Mouse (Mus musculus): ENCODE measurements at regions not wholly inside any gene's neighbourhood (a gene's known extent, or its start where the extent isn't known, plus 50 kb on each side); places are given as distances from the start of the nearest gene placed in this dataset.

DNA sequence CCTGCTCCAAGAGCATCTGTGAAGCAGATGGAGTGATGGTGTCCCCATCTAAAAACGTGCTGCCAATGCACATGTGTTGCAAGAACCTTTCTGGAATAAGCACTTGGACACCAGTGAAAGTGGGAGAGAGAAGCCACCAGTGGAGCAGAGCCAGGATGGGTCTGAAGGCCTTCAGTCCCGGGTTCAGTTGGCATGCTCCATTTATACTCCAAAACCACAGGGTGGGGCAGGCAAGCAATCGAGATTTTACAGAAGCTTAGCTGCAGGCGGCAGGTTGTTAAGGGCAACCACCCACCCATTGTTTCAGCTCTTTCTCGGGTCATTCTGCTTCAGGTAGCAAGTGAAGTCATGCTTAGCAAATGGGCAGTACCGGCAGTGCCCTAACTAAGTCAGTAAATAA, 51.8 kb upstream of the Sv2b start:
- in situ Hi-C loops (cut with MboI, MseI) = no loop called here

DNA sequence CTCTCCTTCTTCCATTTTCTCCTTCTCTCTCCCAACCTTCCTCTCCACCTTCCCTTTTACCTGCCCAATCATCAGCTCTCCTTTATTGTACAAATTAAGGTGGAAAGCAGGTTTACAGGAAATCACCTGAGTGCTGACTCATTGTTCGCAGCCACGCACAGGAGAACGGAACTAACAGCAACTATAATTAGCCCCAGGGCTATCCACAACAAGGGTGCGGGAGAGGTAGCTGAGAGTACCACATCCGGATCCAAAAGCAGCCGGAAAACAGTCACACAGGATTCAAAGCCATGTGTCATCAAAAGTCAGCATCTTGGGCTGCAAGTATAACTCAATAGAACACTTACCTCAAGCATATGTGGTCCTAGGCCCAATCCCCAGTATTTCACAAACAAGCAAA, 53.5 kb upstream of the Sv2b start:
- in situ Hi-C loops (cut with MboI, MseI) = no loop called here

DNA sequence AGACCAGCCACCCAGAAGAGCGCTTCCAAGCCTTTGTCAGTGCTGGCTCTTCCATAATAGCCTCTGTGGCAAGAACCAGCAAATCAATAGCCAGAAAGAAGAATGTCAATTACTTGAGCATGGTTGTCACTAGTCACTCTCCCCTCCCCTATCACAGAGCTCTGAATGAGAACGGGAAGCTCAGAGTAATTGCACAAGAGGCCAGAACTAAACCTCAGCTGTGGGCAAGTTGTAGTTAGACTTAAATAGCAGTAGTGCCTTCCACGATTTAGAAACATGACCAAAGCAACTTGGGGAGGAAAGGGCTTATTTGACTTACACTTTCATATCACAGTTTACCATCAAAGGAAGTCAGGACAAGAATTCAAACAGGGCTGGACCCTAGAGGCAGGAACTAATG, 56.4 kb upstream of the Sv2b start:
- in situ Hi-C loops (cut with MboI, MseI) = loop anchor here (5.0 kb wide), 1 partner anchor 228 kb away; no protein-coding TSS in a partner anchor

DNA sequence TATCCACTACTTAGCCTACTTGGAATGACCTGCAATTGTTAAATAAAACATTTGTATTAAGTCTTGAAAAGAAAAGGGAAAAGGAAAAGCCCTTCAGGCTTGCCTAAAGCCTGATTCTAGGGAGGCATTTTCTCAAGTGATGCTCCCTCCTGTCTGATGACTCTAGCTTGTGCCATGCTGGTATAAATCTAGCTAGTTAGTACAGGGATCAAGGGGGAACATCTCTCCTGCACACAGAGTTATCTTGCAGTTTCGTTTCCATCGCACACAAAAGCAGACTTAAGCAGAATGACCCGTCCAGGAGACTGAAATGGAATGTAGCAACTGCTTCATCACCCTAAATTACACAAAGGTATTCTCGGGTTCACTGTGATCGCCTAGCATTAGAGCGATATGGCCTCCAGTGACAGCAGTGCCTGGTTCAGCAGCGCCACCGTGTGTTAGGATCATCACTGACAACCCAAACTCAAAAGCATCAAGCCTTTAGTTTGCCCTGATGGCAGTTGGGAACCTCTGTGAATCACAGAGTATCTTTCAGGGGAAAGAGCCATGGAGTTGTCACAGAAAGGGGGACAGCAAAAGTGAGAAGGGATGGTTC, 57.3 kb upstream of the Sv2b start:
- in situ Hi-C loops (cut with MboI, MseI) = loop anchor here (5.0 kb wide), 1 partner anchor 229 kb away; no protein-coding TSS in a partner anchor

DNA sequence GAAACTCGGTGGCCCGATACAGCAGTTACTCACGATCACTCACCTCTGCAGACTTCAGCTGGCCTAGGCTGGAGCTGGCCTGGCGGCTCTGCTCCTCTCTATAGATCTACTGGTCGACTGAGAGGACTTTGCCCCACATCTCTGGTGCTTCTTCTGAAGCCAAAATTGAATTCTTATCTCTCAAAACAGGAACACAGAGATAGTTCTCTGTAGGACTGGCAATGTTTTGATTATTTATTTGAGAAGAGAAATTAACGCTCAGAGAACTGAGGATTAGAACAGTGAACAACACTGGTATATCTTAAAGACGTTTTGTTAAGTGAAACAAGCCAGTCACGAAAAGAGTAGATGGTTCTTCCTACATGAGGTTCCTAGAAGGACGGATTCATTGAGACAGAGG, 59.3 kb upstream of the Sv2b start:
- in situ Hi-C loops (cut with MboI, MseI) = loop anchor here (5.0 kb wide), 1 partner anchor 231 kb away; no protein-coding TSS in a partner anchor

DNA sequence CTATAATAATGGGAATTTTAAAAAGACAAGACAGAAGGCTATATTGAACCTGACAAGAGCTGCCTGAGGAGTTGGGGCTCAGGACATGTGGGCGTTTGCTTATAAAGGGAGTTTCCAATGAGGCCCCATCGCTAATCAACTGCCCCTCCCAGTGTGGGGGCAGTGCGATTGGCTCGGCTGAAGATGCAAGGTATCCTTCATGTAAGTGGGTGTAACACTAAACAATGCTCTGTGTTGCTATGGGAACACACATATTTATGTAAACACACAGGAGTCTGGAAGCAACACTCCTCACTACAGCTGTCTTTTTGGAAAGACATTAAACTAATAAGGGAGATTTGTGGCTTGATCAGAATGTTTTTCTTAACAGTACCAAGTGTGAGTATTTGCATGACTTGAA, 60.3 kb upstream of the Sv2b start:
- in situ Hi-C loops (cut with MboI, MseI) = loop anchor here (5.0 kb wide), 1 partner anchor 232 kb away; no protein-coding TSS in a partner anchor

DNA sequence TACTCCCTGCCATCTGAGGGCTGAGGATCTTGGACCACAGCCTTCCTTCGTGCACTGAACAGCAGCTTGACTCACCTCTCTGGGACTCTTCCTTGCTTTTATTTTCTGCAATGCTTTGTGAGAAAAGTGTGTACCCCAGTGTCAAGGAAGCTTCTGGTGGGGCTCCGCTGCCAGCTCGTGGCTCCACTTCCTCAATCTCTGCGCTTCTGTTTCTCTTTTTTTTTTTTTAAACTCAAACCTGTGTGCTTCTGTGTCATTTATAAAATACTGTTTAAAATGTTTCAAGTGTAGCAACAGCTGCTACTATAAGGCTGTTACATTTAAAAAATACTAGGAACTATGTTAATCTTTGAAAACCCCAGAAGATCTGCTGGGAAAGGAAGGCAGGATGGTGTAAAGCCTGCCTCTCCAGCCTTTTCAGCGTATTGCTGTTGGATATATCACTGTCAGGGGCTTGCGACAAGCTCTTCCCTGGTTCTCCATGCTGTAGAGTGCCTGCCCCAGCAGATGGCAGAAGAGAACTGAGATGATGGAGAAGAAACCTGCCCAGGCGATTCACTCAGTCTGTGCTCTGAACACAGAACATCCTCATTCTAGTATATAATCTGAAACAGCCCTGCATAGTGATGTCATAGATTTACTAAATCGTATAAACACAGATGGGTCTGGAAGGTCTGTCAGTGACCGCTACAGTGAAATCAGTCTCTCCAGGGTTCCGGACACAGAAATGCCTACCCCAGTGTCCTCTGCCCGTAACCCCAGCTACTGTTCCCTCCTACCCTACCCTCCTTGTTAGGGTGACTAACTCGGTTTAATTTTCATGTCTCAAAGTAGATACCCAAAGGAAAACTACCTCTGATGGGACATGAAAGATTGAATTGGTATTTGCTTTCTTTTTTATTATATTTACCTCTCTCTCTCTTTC, 61.8 kb upstream of the Sv2b start:
- in situ Hi-C loops (cut with MboI, MseI) = loop anchor here (10.0 kb wide), 1 partner anchor 194 kb away; no protein-coding TSS in a partner anchor

DNA sequence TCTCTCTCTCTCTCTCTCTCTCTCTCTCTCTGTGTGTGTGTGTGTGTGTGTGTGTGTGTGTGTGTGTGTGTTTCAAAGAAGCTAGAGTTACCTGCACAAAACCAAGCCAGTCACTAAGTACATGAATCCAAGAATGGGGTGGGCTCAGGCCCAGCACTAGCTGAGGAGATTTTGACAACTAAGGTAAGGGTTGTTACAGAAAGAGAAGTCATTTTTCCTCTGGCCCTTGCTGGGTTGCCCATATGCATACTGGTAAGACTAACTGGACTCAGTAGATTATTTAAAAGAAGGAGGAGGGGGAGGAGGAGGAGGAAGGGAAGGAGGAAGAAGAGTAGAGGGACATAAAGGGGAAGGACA, 62.4 kb upstream of the Sv2b start:
- in situ Hi-C loops (cut with MboI, MseI) = loop anchor here (10.0 kb wide), 1 partner anchor 193 kb away; no protein-coding TSS in a partner anchor

DNA sequence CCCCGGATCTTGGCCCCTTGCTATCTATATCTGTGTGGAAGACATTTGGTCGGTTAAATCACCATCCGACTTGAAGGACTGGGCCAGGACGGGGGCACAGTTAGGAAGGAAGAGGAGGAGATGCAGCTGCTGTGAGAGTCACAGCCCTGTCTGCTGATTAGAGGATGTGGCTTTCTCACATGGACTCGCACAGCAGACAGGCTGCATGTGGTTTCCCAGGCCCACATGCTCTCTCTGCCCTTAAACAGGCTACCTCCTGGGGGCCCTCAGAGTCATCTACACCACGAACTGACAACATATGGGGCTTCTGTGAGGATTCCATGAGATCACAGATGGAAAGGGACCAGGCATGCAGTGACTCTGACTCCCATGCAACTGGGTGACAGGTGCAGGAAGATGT, 62.9 kb upstream of the Sv2b start:
- in situ Hi-C loops (cut with MboI, MseI) = loop anchor here (10.0 kb wide), 1 partner anchor 193 kb away; no protein-coding TSS in a partner anchor

DNA sequence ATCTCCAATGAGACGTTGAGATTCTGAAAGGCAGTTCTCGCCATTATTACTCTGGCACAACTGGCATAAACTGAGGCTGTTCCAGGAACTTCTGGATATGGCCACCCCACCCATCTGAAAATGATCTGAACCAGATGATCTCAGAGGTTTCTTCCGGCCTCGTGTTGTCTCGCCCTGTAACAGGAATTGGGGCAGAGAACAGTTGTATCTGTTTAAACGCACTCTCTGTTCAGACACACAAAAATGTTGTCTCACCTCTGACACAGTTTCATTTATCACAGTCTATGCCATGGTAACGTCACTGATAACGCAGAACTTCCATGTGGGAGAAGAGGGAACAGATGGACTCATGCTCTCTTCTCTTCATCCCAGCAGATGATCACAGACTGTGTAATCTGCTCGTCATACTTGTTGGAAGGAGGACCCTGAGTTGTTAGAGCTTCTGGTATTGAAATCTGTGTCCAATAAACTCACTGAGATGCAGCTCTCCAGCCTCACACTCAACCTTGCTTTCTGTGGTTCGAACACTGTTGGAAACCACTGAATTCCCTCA, 63.9 kb upstream of the Sv2b start:
- in situ Hi-C loops (cut with MboI, MseI) = loop anchor here (10.0 kb wide), 1 partner anchor 192 kb away; no protein-coding TSS in a partner anchor

DNA sequence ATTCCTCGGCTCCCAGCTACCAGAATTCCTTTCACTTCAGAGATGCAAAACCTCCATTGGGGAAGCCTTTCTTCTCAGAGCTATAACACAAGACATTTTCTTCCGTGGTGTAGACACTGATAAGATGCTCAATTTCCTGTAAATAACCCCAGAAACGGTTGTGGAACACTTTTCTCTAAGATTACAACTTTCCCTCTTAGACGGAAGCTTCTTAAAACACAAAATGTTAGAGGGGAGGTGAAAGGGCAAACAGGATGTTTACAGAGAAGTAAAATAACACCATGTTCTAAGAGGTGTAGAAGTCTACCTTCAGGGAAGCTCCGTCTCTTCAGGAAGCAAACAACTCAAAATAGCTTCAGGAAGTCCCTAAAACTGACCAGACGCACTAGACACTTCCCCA, 65.4 kb upstream of the Sv2b start:
- in situ Hi-C loops (cut with MboI, MseI) = loop anchor here (10.0 kb wide), 1 partner anchor 190 kb away; no protein-coding TSS in a partner anchor

DNA sequence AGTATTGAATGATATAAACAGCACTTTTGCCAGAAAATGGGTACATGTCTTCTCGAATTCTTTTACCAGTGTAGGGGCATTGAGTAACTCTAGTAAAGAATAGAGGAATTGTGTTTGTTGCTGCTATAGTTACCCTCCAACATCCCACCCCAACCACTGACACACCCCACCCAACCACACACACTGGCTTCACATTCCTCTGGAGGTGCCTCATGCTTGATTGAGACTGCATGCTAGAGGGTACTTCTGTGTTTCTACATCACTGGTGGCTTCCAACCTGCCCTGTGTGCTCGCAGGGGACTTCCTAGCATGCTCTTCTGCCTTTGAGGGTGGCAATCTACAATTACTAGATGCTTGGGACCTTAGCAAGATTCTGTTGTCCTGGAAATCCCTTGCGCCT, 70.5 kb upstream of the Sv2b start:
- in situ Hi-C loops (cut with MboI, MseI) = loop anchor here (10.0 to 25.0 kb wide), 2 partner anchors 185 to 308 kb away; no protein-coding TSS in a partner anchor

DNA sequence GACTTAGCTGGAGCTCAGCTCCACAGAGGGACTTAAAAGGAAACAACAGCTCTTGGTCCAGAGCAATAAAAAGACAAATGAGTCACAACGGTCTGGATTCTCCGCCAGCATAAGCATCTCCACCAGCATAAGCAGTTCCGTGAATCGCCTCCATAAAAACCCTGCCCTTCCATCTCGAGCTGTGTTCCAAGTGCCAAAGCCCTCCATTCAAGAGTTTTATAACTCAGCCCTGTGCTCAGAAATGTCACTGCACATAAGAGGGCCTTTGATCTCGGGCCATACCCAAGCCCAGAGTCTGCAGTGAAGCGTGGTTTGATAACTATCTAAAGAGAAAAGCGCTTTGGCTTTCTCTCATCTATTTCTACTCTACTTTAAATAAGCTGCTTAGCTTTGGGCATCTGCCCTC, 70.8 kb upstream of the Akap13 start:
- in situ Hi-C loops (cut with MboI, MseI) = loop anchor here (25.0 kb wide), 1 partner anchor 303 kb away; no protein-coding TSS in a partner anchor

DNA sequence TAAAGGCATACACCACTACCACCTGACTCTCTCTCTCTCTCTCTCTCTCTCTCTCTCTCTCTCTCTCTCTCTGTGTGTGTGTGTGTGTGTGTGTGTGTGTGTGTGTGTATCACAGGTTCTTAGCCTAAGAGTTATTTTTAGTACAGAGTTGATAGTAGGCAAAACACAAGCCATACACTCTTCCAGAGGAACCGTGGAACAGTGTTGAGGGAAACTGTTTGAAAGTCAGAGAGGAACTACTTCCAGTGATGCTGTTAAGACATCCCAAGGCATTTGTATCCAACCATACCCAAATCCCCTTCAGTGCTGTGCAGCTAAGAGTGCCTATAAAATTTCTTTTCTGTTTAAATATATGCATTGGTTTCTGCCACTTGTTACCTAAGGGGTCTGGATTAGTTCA, 68.3 kb upstream of the Akap13 start:
- in situ Hi-C loops (cut with MboI, MseI) = loop anchor here (5.0 to 25.0 kb wide), 2 partner anchors 70 to 300 kb away; partner anchors contain the start of gene Akap13

DNA sequence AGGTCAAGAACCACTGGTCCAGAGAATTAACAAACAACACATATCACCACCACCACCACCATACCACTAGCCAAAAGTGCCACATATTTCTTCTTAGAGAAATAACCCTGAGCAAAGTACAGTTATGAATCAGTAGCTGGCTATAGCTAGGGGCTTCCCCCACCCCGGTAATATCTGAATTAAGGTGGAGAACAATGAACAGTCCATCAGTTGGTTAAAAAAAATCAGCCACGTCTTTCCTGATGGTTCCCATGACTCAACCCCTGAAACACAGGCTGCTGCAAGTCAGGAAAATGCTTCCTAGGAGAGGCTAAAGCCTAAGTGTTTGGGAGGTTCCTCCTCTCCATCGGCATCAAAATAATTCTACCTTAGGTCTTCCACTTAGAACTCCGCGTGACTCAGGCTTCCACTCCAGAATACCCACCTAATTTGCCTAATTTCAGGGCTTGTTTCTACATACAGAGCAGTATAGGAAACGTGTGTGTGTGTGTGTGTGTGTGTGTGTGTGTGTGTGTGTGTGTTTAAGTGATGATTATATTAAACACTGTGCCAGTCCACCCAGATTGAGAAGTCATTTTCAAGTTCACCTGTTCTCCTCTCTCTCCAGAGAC, 67.4 kb upstream of the Akap13 start:
- in situ Hi-C loops (cut with MboI, MseI) = loop anchor here (5.0 to 25.0 kb wide), 2 partner anchors 69 to 299 kb away; partner anchors contain the start of gene Akap13

DNA sequence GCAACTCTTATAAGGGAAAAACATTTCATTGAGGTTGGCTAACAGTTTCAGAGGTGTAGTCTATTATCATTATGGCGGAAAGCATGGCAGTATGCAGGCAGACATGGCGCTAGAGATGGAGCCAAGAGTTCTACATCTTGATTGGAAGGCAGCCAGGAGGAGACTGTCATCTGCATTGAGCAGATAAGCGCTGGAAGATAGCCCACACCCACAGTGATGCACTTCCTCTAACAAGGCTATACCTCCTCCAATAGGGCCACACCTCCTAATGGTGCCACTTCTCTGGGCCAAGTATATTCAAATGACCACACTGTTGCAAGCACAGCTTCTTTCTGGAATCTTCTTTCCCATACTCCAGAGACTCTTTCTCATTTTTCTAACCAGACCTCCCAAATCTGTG, 65.2 kb upstream of the Akap13 start:
- in situ Hi-C loops (cut with MboI, MseI) = loop anchor here (25.0 kb wide), 1 partner anchor 297 kb away; no protein-coding TSS in a partner anchor

DNA sequence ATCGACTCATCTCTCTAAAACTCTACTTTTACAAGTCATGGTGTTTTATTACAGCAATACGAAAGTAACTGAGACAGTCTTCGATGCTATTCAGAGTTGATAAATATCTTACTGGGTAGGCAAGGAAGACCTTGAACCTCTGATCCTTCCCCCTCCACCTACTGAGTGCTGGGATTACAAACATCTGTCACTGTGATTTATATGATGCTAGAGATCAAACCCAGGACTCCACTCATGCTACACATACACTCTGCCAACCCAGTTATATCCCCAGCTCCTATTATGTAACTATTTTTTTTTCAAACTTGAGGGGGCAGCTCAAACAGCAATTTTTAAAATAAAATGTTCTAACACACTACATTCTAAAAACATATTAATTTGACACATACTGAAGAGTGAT, 62.6 kb upstream of the Akap13 start:
- in situ Hi-C loops (cut with MboI, MseI) = loop anchor here (25.0 kb wide), 1 partner anchor 295 kb away; no protein-coding TSS in a partner anchor

DNA sequence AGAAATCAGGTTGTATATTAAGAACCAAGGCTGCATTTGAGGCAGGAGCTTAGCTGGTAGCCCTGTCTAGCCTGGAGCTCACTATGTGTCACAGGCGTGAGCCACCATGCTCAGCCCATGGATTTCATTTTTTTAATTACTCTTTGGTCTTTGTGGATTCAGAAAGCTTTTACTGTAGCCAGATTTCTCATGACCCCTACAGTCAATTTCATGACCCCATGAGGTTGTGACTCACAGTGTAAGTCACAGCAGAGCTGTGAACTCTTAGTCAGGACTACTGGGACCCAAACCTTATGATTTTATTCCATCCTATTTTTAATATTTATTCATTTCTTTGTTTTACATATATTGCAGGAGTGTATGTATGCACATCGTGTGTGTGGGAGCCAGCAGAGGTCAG, 61.9 kb upstream of the Akap13 start:
- in situ Hi-C loops (cut with MboI, MseI) = loop anchor here (25.0 kb wide), 1 partner anchor 294 kb away; no protein-coding TSS in a partner anchor

DNA sequence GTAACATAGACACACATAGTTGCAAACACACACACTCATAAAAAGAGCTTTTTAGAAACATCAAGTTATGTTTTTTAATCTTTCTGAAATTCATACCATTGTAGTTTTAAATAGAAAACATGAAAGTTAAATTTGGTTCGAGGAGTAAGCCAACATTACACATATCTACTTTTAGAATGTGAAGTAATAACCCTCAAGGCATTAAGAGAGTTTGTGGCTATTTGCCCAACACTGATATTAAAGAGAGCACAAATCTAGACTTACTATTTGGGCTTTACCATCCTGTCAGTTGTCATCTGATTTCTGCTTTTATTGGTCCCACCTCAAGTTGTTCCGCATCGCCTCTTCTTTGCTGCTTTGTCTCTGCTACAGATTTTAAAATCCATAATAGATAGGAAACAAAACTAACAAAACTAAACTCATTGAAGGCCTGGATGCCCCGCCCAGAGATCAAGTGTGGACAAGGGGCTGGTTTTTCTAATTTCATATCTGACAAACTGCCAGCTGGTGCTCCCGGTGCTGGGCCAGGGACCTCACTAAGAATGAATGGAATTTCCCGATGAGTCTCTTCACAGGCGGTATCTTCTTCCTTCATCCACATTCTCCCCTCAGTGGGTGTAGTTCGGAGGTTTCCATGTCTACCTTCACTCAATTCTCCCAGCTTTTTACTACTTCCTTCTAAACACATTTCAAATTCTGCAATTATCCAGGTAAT, 60.3 kb upstream of the Akap13 start:
- in situ Hi-C loops (cut with MboI, MseI) = loop anchor here (25.0 kb wide), 1 partner anchor 292 kb away; no protein-coding TSS in a partner anchor

DNA sequence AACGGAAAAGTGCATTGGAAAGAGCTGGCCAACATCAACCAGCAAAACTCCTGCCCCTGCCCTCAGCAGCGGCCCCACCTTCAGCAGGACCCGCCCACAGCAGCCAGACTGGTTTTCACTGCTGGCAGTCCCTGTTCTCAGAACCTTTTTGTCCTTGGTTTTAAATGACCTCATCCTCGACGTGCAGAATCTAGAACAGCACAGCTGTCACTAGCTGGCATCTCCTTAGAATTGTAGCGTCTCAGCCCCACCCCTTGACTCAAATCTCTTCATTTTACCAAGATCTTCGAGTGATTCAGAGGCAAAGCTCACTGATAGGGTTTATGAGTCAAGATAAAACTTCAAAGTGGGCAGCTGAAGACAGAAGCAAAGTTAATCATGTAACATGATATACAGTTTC, 57.8 kb upstream of the Akap13 start:
- in situ Hi-C loops (cut with MboI, MseI) = loop anchor here (25.0 kb wide), 1 partner anchor 290 kb away; no protein-coding TSS in a partner anchor

All from T-helper 2 cell (primary cell).